Mouse (Mus musculus) G1E (cell line): ENCODE results near the gene Cdk17.

Experiments
- CTCF ChIP-seq: IDR thresholded peaks from 2 replicates; pipeline ENCODE4 v1.5.1; 2012; ENCODE audit warnings: low read depth, low read length, inconsistent platforms, mixed read lengths
- GATA1 ChIP-seq: IDR thresholded peaks from 2 replicates; pipeline ENCODE4 v1.6.1; 2012; ENCODE audit warnings: borderline replicate concordance, low read length, inconsistent platforms, mixed read lengths

GRCm38 (mm10) chr10:93266521-93266920 lies 105.8 kb downstream of the Cdk17 start:
- TF ChIP-seq CTCF: no peak
- no peak for TF ChIP-seq GATA1
